Mouse (Mus musculus) lung, adult 2 months (tissue): ENCODE results near the gene Slc37a4. TPM values are rescaled to one million over a fixed set of nuclear protein-coding genes. Genes with fewer than 3 reads are reported as not detected.
"Not testable (repeated sequence)": the region's sequence is repeated elsewhere in the genome, so short reads cannot be mapped to it uniquely, and the experiment has no call there.

Source experiments
- DNase-seq: peaks from one replicate; pipeline ENCODE4 v3.0.0; 2022
- H3K4me1 ChIP-seq: fragments of 200-500 bp; 2 replicates; pipeline ENCODE4 v1.6.1; 2011; ENCODE audit warnings: low read length; ENCODE audit not compliant: control insufficient read depth, insufficient read depth
- H3K4me3 ChIP-seq: fragments of 200-500 bp; replicated peaks from 2 replicates; pipeline ENCODE3; 2011; ENCODE audit warnings: low read depth, mild to moderate bottlenecking, control low read depth, low read length; ENCODE audit errors: extremely low read depth
- CTCF ChIP-seq: fragments of 200-500 bp; IDR thresholded peaks from 2 replicates; pipeline ENCODE4 v1.5.1; 2011; ENCODE audit warnings: mild to moderate bottlenecking, low read length, control low read depth; ENCODE audit not compliant: insufficient read depth
- POLR2A ChIP-seq: fragments of 200-500 bp; IDR thresholded peaks from 2 replicates; pipeline ENCODE4 v1.6.1; 2011; ENCODE audit warnings: low read depth, mild to moderate bottlenecking, control low read depth, low read length, borderline replicate concordance; ENCODE audit errors: extremely low read depth
- WGBS: fragments of 180-500 bp; shearing (Covaris S2); methylation state at CpG from one replicate; pipeline ENCODE4 v1.1.7; 2018; 5-methylcytosine and 5-hydroxymethylcytosine counted together
- polyA plus RNA-seq: library from polyadenylated mRNA; depleted of rRNA; stranded (reverse); fragments of >200 nt; gene quantifications from 2 replicates; pipeline ENCODE4 v1.2.3, GENCODE M21; 2012; rRNA removed

The Slc37a4 gene
- 20.7 and 29.8 TPM in 2 replicates for polyA plus RNA-seq

DNA sequence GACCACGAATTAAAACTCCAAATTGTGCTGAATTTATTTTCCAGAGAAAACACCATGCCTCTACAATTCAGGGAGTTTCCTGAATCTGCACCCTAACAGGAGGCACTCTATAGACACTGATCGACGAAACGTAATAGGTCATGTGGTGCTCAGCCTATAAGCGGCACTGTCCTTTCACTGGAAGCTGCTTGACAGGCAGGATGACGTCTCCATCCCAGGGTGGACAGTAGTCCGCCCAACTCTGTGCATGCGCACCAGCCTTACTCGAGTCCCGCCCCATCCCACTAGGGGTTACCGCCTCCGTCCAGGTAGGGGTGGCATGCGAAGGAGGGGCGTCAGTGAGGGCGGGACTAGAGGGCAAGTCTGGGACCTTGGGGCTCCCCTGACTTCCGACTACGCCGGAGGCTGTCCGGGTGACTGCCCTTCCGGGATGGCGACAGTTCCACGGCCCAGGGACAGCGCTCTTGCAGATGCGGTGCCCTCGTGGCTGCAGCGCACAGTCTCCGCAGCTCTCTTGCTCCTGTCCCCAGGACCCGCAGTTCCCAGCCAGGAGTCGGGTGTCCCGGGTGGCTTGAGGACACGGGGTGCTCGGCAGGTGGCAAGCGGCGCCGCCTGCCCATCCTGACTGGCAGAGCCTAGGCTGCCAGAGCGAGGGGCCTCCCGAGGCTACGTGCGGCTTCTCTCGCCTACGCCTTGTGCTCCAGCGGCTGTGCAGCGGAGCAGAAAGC, at the start of gene Slc37a4:
TSS of gene Slc37a4 (plus strand) at position 169 of the 728 bp plus-strand sequence.
- DNase-seq = peak; percentile 96
- peak within 1 kb of the TSS; percentile 72 for H3K4me3 ChIP-seq
- under 1% methylated on average over 43 of the region's 43 CpGs for WGBS
- TF ChIP-seq POLR2A (peak; percentile 89; the same call in 1 of the 2 replicates), CTCF (no peak)
- H3K4me1 ChIP-seq = no peaks in the 10 kb centered on the region

DNA sequence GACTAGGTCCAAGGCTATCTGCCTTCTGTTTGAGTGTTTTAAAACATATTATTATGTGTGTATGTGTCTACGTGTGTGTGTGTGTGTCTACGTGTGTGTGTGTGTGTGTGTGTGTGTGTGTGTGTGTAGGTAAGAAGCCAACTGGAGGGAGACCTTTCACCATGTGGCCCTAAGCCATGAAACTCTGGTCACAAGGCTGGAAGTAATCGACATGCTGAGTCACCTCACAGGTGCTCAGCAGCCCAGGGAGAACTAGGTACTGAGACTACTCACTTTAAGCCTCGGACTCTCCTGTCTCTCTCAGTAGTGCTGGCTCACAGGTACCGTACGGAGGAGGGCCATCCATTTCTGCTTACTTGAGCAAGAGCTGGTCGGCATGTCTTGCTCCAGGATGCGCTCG, 49.5 kb upstream of the Slc37a4 start:
- DNase-seq = no peak
- TF ChIP-seq POLR2A (no peak), CTCF (no peak)
- WGBS = 91% methylated on average over 9 of the region's 9 CpGs
- Histone ChIP-seq H3K4me3 (no peak overlapping the region), H3K4me1 (peaks cover 5% of the 10 kb centered on the region)

DNA sequence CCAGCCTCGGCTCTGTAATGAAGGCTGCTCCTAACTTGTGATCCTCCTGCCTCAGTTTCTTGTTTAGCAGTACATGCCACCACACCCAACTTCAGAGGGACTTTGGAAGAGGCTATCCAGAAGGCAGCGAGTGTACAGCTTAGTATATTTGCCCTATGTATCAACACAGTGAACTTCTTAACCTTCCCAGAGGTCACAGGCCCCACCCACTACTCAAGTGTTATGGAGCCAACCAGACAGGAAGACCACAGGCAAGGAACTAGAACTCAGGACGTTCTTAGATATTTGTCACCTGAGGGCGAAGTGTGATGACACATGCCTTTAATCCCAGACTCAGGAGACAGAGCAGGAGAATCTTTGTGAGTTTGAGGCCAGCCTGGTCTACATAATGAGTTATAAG, 49.0 kb upstream of the Slc37a4 start:
- WGBS = 75% methylated on average over 4 of the region's 4 CpGs
- TF ChIP-seq CTCF (no peak), POLR2A (no peak)
- Histone ChIP-seq H3K4me3 (no peak overlapping the region), H3K4me1 (peaks cover 5% of the 10 kb centered on the region)
- no peak for DNase-seq

DNA sequence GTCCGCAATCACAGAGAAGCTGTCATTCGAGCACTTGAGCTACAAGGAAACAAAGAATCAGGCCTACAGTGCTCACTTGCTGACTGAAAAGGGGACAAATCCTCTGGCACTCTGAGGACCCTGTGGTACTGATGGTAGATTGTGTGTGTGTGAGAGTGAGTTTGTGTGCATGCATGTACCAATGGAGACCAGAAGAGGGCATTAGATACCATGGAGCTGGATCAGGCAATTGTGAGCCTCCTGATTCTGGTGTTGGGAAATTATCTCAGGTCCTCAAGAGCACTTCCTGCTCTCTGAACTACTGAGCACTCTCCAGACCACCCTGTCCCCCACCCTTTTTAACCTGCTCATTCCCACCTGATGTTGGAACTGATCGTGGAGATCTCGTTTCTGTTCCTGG, 48.1 kb upstream of the Slc37a4 start:
- H3K4me3 ChIP-seq = no peak overlapping the region
- TF ChIP-seq CTCF = no peak
- no peak for TF ChIP-seq POLR2A
- over 99% methylated on average over 4 of the region's 4 CpGs for WGBS
- H3K4me1 ChIP-seq = no peaks in the 10 kb centered on the region
- DNase-seq = no peak

- no peaks in the 10 kb centered on the region for H3K4me1 ChIP-seq
- 94% methylated on average over 4 of the region's 4 CpGs for WGBS
- DNase-seq = no peak
- no peak for TF ChIP-seq CTCF
- no peak for TF ChIP-seq POLR2A
- H3K4me3 ChIP-seq = no peak overlapping the region
Observed at GRCm38 (mm10) chr9:44351396-44351795, 45.3 kb upstream of the Slc37a4 start.

- WGBS = 92% methylated on average over 10 of the region's 10 CpGs
- no peak overlapping the region for H3K4me3 ChIP-seq
- TF ChIP-seq CTCF = no peak
- TF ChIP-seq POLR2A = no peak
- H3K4me1 ChIP-seq = no peaks in the 10 kb centered on the region
- DNase-seq = no peak
Observed at GRCm38 (mm10) chr9:44352337-44352736, 44.3 kb upstream of the Slc37a4 start.

GRCm38 (mm10) chr9:44353142-44353541, 43.5 kb upstream of the Slc37a4 start:
- Histone ChIP-seq H3K4me3 (no peak overlapping the region), H3K4me1 (no peaks in the 10 kb centered on the region)
- 89% methylated on average over 6 of the region's 6 CpGs for WGBS
- TF ChIP-seq POLR2A (no peak), CTCF (no peak)
- DNase-seq = no peak

- TF ChIP-seq POLR2A (no peak), CTCF (no peak)
- H3K4me3 ChIP-seq = no peak overlapping the region
- WGBS = 71% methylated on average over 4 of the region's 4 CpGs
- no peak for DNase-seq
- H3K4me1 ChIP-seq = peaks cover 7% of the 10 kb centered on the region; the same call in 1 of the 2 replicates
Observed at GRCm38 (mm10) chr9:44357207-44357606, 39.4 kb upstream of the Slc37a4 start.

DNA sequence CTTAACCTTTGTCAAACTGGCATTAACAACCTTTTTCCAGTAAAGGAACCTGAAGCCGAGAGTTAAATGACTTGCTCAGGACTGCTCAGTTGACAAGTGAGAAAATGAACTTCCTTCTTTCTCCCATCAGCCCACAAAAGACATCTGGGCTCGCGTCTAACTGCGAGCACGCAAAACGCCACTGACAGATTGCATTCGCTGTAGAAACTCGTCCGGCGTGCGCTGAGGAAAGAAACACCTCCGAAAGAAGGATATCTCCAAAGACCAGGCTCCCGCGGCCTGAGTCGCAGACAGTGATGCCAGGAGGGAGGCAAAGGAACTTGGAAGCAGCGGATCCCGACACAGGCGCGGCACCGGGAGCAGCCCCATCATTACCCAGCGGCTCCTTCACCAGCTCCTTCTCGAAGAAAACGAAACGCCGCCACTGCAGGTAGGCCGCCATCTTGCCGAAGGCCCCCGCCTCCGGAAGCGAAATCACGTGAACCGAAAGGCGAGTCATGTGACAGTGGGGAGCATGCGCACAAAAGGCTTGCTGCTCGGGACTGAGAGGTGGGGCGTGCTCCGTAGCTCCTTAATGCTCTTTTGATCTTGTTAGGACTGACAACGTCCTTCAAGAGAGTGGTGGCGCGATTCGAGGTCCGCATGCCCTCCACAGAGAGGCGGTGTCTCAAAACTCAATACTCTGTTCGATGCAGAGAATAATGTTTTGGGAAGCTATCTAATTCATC, 35.3 kb upstream of the Slc37a4 start, which contains the start of gene Vps11:
TSS of gene Vps11 (minus strand) at position 481 of the 728 bp plus-strand sequence.
- Histone ChIP-seq H3K4me3 (peak within 1 kb of the TSS; percentile 98), H3K4me1 (peaks cover 7% of the 10 kb centered on the region; the same call in 1 of the 2 replicates)
- DNase-seq = peak; percentile 92
- no peak for TF ChIP-seq CTCF
- TF ChIP-seq POLR2A = peak; percentile 94
- under 1% methylated on average over 44 of the region's 44 CpGs for WGBS

DNA sequence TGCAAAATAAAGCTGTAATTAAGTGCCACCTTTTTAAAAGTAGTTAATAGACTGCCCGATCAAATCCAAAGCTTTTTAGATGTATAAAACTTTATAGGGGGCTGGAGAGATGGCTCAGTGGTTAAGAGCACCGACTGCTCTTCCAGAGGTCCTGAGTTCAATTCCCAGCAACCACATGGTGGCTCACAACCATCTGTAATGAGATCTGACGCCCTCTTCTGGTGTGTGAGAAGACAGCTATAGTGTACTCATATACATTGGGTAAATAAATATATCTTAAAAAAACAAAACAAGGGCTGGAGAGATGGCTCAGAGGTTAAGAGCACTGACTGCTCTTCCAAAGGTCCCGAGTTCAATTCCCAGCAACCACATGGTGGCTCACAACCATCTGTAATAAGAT, 34.7 kb upstream of the Slc37a4 start:
- WGBS = 41% methylated on average over 4 of the region's 4 CpGs

More for the DNA sequence above, 34.7 kb upstream of the Slc37a4 start:
- not testable (repeated sequence) for H3K4me3 ChIP-seq, H3K4me1 ChIP-seq, DNase-seq
